Mouse (Mus musculus): Measurements from ENCODE around the gene Me3.

Gene Me3

GRCm38 (mm10) chr7:89879686-89880085 lies 247.5 kb downstream of the Me3 start:
- no peak for DNase-seq (ENCODE audit: extremely low read depth, low read depth, low spot score)

- DNase-seq (ENCODE audit: extremely low read depth, low read depth, low spot score): no peak
Measured at GRCm38 (mm10) chr7:89884551-89884950, 252.4 kb downstream of the Me3 start.

GRCm38 (mm10) chr7:89891412-89891811 lies 259.2 kb downstream of the Me3 start:
- no peak for DNase-seq (ENCODE audit: extremely low read depth, low read depth, low spot score)

GRCm38 (mm10) chr7:89891856-89892255 lies 259.7 kb downstream of the Me3 start:
- no peak for DNase-seq (ENCODE audit: extremely low read depth, low read depth, low spot score)

GRCm38 (mm10) chr7:89903007-89903406 lies 270.8 kb downstream of the Me3 start:
- DNase-seq (ENCODE audit: extremely low read depth, low read depth, low spot score): no peak

- DNase-seq (ENCODE audit: extremely low read depth, low read depth, low spot score): no peak
Measured at GRCm38 (mm10) chr7:89903442-89904343, 271.5 kb downstream of the Me3 start, which contains the start of gene Ccdc81. TSS of gene Ccdc81 (minus strand) at chr7:89903629.
